Mouse (Mus musculus): ENCODE measurements around the gene Tnxb.

The Tnxb gene

DNA sequence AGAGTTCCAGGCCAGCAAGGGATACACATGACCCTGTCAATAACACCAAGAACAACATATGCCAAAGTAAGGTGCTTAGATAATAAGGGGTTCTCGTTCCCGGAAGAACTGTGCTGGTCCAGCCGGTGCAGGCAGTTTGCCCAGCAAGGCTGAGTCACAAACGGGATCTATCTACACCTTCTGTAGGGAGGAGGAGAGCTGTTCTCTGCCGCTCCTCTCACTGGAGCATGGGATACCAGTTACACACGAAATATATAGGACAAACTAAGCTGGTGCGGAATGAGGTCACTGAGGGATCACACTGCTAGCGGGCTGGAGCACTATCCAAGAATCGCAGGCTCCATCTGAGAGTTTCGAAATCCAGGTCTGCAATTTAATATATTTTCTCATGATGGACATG lies 26.4 kb upstream of the Tnxb start:
- no peak for DNase-seq (ENCODE audit: low read depth)

- peak; percentile 99 for DNase-seq (ENCODE audit: low read depth)
Measured at GRCm38 (mm10) chr17:34644608-34645007, 25.7 kb upstream of the Tnxb start, which contains the start of gene Fkbpl. Gene Fkbpl, plus strand, starts transcription at chr17:34644764.

DNA sequence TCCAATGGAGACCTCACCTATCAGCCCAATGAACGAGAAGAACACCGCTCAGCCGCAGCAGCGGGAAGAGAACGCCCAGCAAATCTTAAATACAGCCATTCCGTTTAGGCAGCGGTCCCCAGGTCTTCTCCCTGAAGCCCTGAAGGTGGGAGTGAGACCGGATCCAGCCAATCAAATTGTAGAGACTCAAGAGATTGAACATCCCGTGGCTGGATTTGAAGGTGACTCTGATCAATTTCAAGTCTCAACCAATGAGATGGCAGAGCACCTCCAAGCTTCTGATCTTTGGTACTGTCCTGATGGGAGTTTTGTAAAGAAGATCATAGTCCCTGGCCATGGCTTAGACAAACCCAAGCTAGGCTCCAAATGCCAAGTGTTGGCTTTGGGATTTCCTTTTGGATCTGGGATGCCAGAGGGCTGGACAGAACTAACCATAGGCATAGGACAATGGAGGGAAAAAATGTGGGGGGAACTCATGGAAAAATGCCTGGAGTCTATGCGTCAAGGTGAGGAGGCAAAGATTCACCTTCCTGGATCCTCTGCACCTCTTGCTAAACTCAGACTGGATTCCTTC lies 25.0 kb upstream of the Tnxb start:
- peak; percentile 91 for DNase-seq (ENCODE audit: low read depth)

DNA sequence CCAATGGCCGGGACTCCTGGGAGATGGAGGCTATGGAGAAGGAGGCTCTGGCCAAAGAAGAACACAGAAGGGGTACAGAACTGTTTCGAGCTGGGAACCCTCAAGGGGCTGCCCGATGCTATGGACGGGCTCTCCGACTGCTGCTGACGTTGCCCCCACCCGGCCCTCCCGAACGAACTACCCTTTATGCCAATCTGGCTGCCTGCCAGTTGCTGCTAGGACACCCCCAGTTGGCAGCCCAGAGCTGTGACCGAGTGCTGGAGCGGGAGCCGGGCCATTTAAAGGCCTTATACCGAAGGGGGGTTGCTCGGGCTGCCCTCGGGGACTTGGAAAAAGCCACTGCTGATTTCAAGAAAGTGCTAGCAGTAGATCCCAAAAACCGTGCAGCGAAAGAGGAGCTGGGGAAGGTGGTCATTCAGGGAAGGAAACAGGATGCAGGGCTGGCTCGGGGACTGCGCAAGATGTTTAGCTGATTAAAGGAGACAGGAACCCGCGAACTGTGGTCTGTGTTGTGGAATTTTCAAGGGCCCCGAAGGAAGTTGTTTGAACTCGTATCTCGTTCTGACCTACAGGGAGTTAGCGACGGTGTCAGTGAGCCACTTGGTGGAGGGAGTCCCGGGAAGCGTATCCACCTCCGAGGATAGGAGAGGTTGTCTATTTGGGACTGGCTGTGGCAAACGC lies 24.4 kb upstream of the Tnxb start:
- peak; percentile 82 for DNase-seq (ENCODE audit: low read depth)

GRCm38 (mm10) chr17:34646906-34647787 lies 23.2 kb upstream of the Tnxb start, which contains the start of gene Atf6b:
Gene Atf6b, plus strand, starts transcription at chr17:34647146.
- DNase-seq (ENCODE audit: low read depth): peak; percentile 99

- no peak for DNase-seq (ENCODE audit: low read depth)
Measured at GRCm38 (mm10) chr17:34648141-34648890, 22.0 kb upstream of the Tnxb start.

DNA sequence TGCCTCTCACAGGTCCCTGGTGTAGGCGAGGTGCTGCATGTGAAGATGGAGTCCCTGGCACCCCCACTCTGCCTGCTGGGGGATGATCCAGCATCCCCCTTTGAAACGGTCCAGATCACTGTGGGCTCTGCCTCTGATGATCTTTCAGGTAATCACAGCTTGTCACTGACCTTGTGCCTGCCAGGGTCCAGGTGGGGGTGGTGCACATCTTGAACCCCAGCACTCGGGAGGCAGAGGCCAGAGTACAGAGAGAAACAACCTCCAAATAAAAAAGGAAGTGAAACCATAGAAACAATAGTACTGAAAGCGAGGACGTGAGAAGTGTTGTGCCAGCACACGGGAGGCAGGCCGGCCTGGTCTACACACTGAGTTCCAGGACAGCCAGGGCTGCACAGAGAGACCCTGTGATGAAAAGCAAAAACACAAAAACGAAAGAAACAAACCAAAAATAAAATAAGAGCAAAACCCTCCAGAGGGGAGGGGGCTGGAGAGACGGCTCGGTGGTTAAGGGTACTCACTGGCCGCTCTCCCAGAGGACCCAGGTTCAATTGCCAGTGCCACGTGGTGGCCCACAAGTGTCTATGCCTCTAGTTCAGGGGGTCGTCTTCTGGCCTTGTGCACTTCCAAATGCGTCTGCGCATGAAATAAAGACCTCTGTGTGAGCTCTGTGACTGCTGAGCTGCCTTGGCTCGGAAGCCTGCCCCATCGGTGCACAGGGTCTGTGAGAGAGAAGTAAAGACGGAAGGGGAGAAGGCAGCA lies 21.1 kb upstream of the Tnxb start:
- no peak for DNase-seq (ENCODE audit: low read depth)

DNA sequence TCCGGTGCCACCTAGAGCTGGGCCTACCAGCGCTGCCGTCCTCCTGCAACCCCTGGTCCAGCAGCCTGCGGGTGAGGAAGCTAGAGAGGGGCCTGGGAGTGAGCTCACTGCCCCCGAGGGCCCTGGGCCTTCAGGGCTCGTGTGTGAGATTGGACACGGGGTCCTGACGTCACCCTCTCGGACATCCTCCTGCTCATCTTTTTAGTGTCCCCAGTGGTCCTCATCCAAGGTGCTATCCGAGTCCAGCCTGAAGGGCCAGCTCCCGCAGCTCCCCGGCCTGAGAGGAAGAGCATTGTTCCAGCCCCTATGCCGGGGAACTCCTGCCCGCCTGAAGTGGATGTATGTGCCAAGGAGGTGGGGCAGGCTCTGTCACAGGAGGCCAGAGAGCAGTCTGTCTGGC lies 19.6 kb upstream of the Tnxb start:
- no peak for DNase-seq (ENCODE audit: low read depth)

DNA sequence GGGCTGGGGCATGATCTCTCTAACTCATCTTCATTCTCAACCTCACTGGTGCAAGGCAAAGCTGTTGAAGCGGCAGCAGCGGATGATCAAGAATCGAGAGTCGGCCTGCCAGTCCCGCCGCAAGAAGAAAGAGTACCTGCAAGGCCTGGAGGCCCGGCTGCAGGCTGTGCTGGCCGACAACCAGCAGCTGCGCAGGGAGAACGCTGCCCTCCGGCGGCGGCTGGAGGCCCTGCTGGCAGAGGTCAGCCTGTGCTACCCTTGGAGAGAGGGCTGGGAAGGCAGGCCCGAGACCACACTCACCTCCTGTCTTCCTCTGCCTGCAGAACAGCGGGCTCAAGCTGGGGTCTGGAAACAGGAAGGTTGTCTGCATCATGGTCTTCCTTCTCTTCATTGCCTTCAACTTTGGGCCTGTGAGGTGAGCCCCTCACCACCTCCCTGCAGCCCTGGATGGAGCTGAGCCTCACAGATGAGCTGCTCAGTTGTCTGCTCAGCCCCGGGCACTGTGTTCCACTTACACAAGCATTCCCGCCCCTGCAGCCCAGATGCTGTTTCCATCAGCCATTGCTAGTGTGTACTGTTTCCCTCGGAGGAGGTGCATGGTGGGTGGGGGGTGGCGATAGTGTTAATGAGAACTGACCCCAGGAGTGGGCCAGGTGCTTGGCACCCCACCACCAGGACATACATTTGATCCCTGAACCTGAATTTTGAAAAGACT lies 18.7 kb upstream of the Tnxb start:
- peak; percentile 71 for DNase-seq (ENCODE audit: low read depth)

DNA sequence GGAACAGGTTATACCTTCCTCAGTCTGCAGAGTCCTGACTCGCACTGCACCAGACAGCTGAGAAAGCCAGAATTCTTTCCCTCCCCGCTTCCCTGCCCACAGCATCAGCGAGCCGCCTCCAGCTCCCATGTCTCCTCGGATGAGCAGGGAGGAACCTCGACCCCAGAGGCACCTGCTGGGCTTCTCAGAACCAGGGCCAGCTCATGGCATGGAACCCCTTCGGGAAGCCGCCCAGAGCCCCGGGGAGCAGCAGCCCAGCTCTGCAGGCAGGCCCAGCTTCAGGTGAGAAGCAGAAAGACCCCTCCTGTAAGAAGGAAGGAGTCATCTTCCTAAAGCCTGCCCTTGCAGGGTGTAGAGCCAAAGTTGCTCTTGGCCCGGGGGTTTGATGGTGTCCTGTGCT lies 17.8 kb upstream of the Tnxb start:
- no peak for DNase-seq (ENCODE audit: low read depth)

DNA sequence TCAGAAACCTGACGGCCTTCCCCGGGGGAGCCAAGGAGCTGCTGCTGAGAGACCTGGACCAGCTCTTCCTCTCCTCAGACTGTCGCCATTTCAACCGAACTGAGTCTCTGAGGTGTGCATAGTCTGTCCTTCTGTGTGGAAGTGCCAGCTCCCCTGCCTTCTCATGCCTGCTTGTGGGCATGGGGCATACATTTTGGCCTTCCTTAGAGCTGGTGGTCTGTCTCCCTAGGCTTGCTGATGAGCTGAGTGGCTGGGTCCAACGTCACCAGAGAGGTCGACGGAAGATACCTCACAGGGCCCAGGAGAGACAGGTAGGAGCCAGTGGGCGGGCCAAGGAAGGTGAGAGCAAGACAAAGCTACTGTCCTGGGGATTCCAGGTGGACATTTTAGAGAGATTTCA lies 17.4 kb upstream of the Tnxb start:
- DNase-seq (ENCODE audit: low read depth): no peak

- DNase-seq (ENCODE audit: low read depth): peak; percentile 77
Measured at GRCm38 (mm10) chr17:34653746-34654285, 16.5 kb upstream of the Tnxb start.

- no peak for DNase-seq (ENCODE audit: low read depth)
Measured at GRCm38 (mm10) chr17:34654392-34654791, 15.9 kb upstream of the Tnxb start.

- DNase-seq (ENCODE audit: low read depth): no peak
Measured at GRCm38 (mm10) chr17:34655160-34655559, 15.2 kb upstream of the Tnxb start.

- DNase-seq (ENCODE audit: low read depth): no peak
Measured at GRCm38 (mm10) chr17:34655581-34655991, 14.7 kb upstream of the Tnxb start.

- DNase-seq (ENCODE audit: low read depth): no peak
Measured at GRCm38 (mm10) chr17:34656666-34657065, 13.7 kb upstream of the Tnxb start.

DNA sequence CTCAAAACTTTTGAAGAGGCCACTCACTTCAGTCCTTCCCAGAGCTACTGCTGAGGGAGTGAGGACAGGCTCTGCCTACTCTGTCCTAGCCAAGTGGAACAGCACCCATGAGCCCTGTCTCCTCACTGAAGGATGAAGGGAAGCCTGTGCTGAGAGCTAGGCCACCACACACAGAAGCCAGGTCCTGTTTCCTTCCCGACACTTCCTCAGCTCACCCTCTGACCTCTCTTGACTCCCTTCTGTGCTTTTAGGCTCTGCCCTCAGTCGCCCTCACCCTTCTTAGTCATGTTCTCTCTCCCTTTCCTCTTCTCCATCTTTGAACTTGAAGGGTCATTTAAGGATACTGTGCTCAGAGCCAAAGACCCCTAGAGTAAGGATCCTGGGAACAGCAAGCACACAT lies 13.1 kb upstream of the Tnxb start:
- no peak for DNase-seq (ENCODE audit: low read depth)

DNA sequence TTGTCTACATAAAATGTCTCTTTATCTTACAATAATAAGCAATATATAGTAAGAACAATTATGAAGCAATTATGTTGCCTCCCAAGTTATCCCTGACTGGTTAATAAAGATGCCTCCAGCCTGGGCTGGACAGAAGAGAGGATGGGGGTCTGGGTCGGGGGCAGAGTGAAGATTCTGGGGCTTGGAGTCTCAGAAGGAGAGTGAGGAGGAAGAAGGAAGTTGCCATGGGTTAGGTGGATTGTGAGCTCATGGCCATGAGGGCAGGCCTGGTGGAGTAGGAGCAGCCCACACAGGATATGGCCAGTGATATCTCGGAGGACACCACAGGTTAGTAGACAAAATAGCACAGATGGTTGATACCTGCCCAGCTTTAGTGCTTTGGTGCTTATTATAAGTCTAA lies 12.2 kb upstream of the Tnxb start:
- no peak for DNase-seq (ENCODE audit: low read depth)

GRCm38 (mm10) chr17:34658591-34658990 lies 11.7 kb upstream of the Tnxb start:
- no peak for DNase-seq (ENCODE audit: low read depth)

- DNase-seq (ENCODE audit: low read depth): no peak
Measured at GRCm38 (mm10) chr17:34659181-34659896, 11.0 kb upstream of the Tnxb start.

Data from 416B (cell line).